19 mouse cellular contexts compared by ENCODE assay signal in genomic region chr15:51320366-51320894, GRCm38 (mm10).
DNase-seq lines count a peak whose midpoint lies in the region; ATAC-seq lines count a peak whose summit lies in the region.
"Had no signal": no experiment of that assay in that cellular context is flagged by ENCODE, and none has a peak within 500 bp of the region (broad histone marks: within the 10 kb centered on the region; RNA-seq: fewer than 3 reads in every experiment).

No protein-coding gene starts in this region.

- peak overlapping the region; percentile 3; the same call in 1 of the 2 replicates for H3K27ac ChIP-seq in limb, embryonic 15.5 days
- H3K27ac ChIP-seq in limb, embryonic 10.5 days = no peak overlapping the region
- H3K27ac ChIP-seq: heart, embryonic 13.5 days; stomach, postnatal 0 days had no signal

- H3K27me3 ChIP-seq in limb, embryonic 15.5 days = no peaks in the 10 kb centered on the region
- H3K27me3 ChIP-seq in limb, embryonic 10.5 days (ENCODE audit: low read depth, poor library complexity, severe bottlenecking) = peaks cover 15% of the 10 kb centered on the region

- H3K9ac ChIP-seq in limb, embryonic 15.5 days = no peak overlapping the region
- H3K9ac ChIP-seq: heart, embryonic 13.5 days had no signal

- peaks cover 7% of the 10 kb centered on the region; the same call in 1 of the 2 replicates for H3K4me1 ChIP-seq in limb, embryonic 15.5 days
- H3K4me1 ChIP-seq in limb, embryonic 10.5 days = peaks cover 26% of the 10 kb centered on the region
- H3K4me1 ChIP-seq: heart, embryonic 13.5 days had no signal

- DNase-seq in limb, embryonic 10.5 days (ENCODE audit: low spot score) = no peak
- peak; percentile 65 for DNase-seq in fibroblast of lung, adult 2 months (ENCODE audit: low read depth)
- peak; percentile 48 for DNase-seq in gastrocnemius, postnatal 25 days
- DNase-seq in skeletal muscle tissue, adult 2 months (ENCODE audit: low read depth, low spot score) = peak; percentile 34
- no peak for DNase-seq in embryo, embryonic 11 days
- DNase-seq in testis, postnatal 10 days (ENCODE audit: low spot score) = no peak
- DNase-seq: adrenal gland, postnatal 14 days; cerebellum, adult 2 months; kidney, adult 11 months; layer of hippocampus, postnatal 36 days; liver; right cerebral cortex, postnatal 25 days had no signal

- no peak overlapping the region for H3K4me2 ChIP-seq in limb, embryonic 15.5 days
- H3K4me2 ChIP-seq: heart, embryonic 13.5 days; midbrain, embryonic 11.5 days had no signal

- no peaks in the 10 kb centered on the region for H3K36me3 ChIP-seq in limb, embryonic 15.5 days
- H3K36me3 ChIP-seq in limb, embryonic 10.5 days = no peaks in the 10 kb centered on the region
- H3K36me3 ChIP-seq: heart, embryonic 13.5 days had no signal

- no peaks in the 10 kb centered on the region for H3K9me3 ChIP-seq in limb, embryonic 15.5 days
- no peaks in the 10 kb centered on the region for H3K9me3 ChIP-seq in limb, embryonic 10.5 days (replicated peaks)
- H3K9me3 ChIP-seq: heart, embryonic 13.5 days had no signal

- ATAC-seq in limb, embryonic 15.5 days (ENCODE audit: insufficient number of reproducible peaks, low FRiP score, low TSS enrichment, low read depth) = no peak
- ATAC-seq: forebrain, embryonic 14.5 days; hindbrain, embryonic 16.5 days; lung, postnatal 0 days had no signal

- no peak overlapping the region for H3K4me3 ChIP-seq in limb, embryonic 15.5 days
- no peak overlapping the region for H3K4me3 ChIP-seq in limb, embryonic 10.5 days
- H3K4me3 ChIP-seq: heart, embryonic 13.5 days had no signal

- WGBS in limb, embryonic 15.5 days = 49% methylated on average over 10 of the region's 10 CpGs
- WGBS in limb, embryonic 10.5 days = 82% methylated on average over 10 of the region's 10 CpGs

Comparison
In these comparisons a context has a peak if more than half of its experiments do, and no peak if none do; other contexts are left out.
1. DNase-seq: peak in fibroblast of lung, adult 2 months (single experiment), gastrocnemius, postnatal 25 days (single experiment) and skeletal muscle tissue, adult 2 months (single experiment); none in limb, embryonic 10.5 days (single experiment), embryo, embryonic 11 days (single experiment) and testis, postnatal 10 days (single experiment).